Mouse (Mus musculus): Measurements from ENCODE around the gene Snx17. TPM values are rescaled to one million over a fixed set of nuclear protein-coding genes. Genes with fewer than 3 reads are reported as not detected.

The Snx17 gene
- total RNA-seq, 2 experiments from 2014 or later: 29.1 to 30.8 TPM

DNA sequence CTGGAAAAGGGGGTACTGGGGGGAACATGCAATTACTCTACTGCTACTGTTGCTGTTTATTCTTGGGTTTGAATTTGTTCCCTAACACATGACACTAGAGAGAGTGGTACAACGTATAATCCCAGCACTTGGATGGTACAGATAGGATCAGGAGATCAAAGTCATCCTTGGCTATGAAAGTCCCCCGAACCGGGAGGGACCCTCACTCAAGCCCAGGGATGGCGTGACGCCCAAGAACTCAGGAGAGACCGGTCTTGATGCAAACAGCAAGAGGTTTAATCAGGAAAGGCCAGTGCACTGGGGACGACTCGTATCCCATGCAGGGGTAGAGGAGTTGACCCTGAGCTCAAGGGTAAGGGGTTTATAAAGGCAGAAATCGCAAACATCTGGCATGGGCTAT is 29.7 kb downstream of the Snx17 start:
- DNase-seq (ENCODE audit: low spot score): no peak

DNA sequence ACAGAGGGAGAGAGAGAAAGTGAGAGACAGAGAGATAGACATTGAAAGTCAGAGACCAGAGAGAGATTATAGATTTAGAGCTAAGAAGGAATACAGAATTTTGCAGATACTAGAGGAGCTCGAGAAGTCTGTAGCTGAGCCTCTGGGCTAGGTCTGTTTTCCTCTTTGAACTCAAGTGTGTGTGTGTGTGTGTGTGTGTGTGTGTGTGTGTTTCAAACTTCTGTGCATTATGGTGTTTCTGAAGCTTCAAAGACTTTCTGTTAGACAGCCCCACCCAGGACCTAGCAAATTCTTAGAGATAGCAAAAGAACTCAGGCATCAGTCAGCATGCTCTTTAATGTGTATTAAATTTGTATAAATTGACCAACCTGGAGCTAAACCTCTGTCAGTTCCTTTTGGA is 33.6 kb downstream of the Snx17 start:
- DNase-seq (ENCODE audit: low spot score): no peak

DNA sequence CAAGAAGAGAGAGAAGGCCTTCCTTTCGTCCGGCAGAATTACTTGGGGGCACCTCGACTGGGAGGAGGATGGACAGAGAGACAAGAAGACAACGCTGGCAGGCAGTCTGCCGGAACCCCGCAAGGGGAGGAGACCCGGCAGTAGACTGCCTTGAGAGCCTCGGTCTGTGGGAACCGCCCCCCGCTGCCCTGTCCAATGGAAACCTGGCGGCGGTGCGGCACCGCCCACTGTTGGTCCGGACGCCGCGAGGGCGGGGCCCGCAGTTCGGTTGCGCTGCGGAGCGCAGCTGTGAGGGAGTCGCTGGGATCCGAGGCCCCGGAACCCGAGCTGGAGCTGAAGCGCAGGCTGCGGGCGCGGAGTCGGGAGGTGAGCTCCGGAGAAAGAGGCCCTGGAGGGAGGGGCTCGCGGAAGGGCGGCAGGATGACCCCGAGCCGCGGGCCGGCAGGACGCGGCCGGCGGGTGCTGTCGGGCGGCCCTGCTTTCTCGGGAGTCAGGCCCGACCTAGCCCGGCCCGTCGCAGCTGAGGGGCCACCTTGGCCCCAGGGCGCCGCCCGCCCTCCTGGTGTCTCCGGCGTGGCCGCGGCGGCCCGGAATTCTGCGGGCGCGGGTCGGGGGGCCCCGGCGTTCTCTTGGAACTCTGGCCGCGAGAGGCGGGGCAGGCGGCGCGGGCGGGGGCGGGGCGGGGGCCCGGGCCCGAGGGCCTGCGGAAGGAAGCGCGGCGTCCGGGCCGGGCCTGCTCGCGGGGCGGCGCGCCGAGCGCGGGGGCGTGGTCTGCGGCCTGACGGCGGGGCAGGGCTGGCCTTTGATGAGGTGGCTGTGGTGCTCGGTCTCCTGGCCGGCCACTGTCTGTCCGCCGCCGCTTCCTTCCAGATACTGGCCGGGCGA is 47.9 kb downstream of the Snx17 start, which contains the start of the genes Nrbp1 and Gm9970:
Gene Nrbp1, plus strand, starts transcription at position 228 of the 885 bp plus-strand sequence.
Gene Gm9970, minus strand, starts transcription at position 596 of the 885 bp plus-strand sequence.
- DNase-seq (ENCODE audit: low spot score): peak; percentile 95

DNA sequence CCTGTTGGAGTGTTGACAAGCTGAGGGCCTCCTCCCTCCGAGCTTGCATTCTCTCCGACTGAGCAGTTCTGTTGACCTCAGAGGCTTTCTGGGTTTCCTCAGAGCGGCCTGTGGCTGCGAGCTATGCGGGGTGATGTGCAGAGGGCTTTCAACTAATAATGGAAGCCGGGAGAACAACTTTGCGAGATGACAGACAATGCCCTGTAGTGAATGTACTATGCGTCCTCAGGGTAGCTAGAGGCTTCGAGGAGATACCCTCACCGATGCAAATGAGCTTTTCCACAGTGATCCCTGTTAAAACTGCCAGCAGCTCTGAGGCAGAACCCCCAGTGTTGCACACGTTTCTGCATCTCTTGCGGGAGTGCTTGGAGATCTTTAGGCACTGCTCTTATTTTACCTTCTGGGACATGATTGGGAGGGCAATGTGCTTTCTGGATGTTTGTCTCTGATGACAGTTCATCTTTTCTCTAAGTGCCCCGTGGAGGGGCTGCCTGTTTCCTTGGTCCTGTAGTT is 48.6 kb downstream of the Snx17 start:
- DNase-seq (ENCODE audit: low spot score): no peak

DNA sequence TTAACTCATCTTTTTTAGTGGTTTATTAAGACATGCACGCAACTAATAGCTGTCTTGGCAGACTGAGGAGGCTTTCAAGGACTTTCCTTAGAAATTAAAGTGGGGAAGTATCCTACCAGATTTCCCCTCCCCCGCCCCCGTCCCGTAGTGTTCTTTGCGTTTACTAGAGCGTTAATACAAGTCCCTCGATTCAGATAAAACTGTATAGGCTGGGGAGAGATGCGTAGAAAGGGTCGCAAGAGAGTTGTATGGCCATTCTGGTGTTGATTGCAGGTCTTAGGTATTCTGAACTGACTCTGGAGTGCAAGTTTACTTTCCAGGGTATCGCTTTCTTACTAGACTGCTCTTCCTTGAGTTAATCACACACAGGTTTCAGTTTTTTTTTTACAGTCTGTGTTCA is 49.2 kb downstream of the Snx17 start:
- no peak for DNase-seq (ENCODE audit: low spot score)

Other genes with a start within 250 kb of the Snx17 start
- 1 to 10 TPM; 3.0 to 3.9 TPM for gene Cgref1, start 247.6 kb upstream of the Snx17 start, total RNA-seq (2021)
- 10 to 100 TPM; 70.5 to 78.2 TPM for gene Preb, start 232.9 kb upstream of the Snx17 start, total RNA-seq (2021)
- under 1 TPM; 0.07 to 0.21 TPM for gene Tcf23, start 224.6 kb upstream of the Snx17 start, total RNA-seq (2021)
- gene Atraid, start 144.9 kb upstream of the Snx17 start, total RNA-seq (2021): 10 to 100 TPM; 45.3 to 45.4 TPM
- 1 to 10 TPM; 4.3 to 5.7 TPM for gene Slc5a6, start 144.3 kb upstream of the Snx17 start, total RNA-seq (2021)
- gene Cad, start 138.4 kb upstream of the Snx17 start, total RNA-seq (2021): 10 to 100 TPM; 21.0 to 24.9 TPM
- not detected for gene Dnajc5g, start 86.9 kb upstream of the Snx17 start, total RNA-seq (2021)
- under 1 TPM in 1 of 2 experiments, not detected in 1; 0.09 TPM for gene Slc30a3, start 85.0 kb upstream of the Snx17 start, total RNA-seq (2021)
- 100 to 1,000 TPM; 438 to 512 TPM for gene Trim54, start 76.5 kb upstream of the Snx17 start, total RNA-seq (2021)
- not detected for gene Ucn, start 54.4 kb upstream of the Snx17 start, total RNA-seq (2021)
- 10 to 100 TPM; 18.8 to 22.0 TPM for gene Mpv17, start 39.0 kb upstream of the Snx17 start, total RNA-seq (2021)
- gene Gm29609, start 13.3 kb upstream of the Snx17 start, total RNA-seq (2021): under 1 TPM; 0.28 to 0.50 TPM
- 10 to 100 TPM; 20.7 to 20.9 TPM for gene Gtf3c2, start 13.1 kb upstream of the Snx17 start, total RNA-seq (2021)
- gene Eif2b4, start 203 bp downstream of the Snx17 start, total RNA-seq (2021): 10 to 100 TPM; 42.9 to 46.8 TPM
- gene Zfp513, start 9.1 kb downstream of the Snx17 start, total RNA-seq (2021): 1 to 10 TPM; 6.0 to 7.2 TPM
- gene Ppm1g, start 27.5 kb downstream of the Snx17 start, total RNA-seq (2021): 10 to 100 TPM; 37.8 to 43.9 TPM
- 10 to 100 TPM; 50.3 to 54.9 TPM for gene Nrbp1, start 47.6 kb downstream of the Snx17 start, total RNA-seq (2021)
- gene Gm9970, start 48.0 kb downstream of the Snx17 start, total RNA-seq (2021): not detected
- 1 to 10 TPM; 1.9 to 2.1 TPM for gene Krtcap3, start 58.5 kb downstream of the Snx17 start, total RNA-seq (2021)
- gene Ift172, start 97.9 kb downstream of the Snx17 start, total RNA-seq (2021): 10 to 100 TPM; 26.2 to 26.9 TPM
- 1 to 10 TPM; 1.5 to 1.6 TPM for gene Fndc4, start 102.9 kb downstream of the Snx17 start, total RNA-seq (2021)
- not detected for gene Gckr, start 104.2 kb downstream of the Snx17 start, total RNA-seq (2021)